Mouse (Mus musculus): ENCODE data around the gene Tgm2.

Tgm2 gene

DNA sequence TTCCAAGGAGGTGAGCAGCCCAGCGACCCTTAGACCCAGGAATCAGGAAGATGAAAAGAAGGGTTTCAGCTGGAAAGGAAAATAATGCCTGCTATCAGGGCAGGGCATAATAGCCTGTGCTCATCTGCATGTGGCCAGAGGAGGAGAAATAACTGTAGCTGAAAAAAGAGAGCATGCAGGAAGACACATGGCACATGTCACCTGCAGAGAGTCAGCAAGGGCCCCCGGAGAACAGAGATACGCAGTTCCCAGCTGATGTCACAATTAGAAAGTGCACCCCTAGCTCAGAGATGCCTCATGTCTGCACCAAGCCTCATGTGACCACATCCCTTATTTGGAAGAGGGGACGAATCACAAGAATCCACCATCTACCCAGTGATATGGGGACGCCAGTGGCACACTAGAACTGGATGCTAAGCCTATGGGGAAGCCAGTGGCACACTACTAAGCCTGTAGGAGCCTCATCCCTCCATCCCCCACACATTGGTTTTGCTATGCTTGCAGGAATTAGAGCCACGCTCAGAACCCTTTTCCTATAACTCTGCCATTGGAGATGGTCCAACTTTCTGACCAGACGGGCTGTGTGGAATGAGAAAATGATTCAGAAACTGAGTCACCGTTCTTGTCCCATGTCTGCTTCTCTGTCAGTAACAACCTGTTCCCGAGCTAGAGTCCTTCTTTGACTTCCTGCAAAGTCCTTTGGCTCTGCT is 21.4 kb upstream of the Tgm2 start:
- no peak for DNase-seq (ENCODE audit: low spot score)

DNA sequence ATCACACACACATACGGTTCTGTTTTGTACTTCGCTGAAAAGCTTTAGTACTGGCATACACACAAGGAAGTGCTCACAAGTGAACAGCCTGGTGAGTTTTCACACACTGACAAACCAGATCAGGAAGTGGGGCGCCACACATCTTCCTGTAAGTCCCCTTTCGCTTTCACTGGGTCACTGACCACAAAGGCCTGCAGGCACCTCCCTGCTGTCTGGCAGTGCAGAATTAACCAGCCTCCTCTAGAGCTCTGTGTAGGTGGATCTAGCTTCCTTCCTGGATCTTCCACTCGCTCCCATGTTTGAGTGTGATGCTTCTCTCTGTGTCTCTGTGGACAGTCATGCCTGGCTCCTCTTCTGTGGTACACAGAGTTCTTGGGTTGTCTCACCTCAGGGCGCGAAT is 20.4 kb upstream of the Tgm2 start:
- peak; percentile 85 for DNase-seq (ENCODE audit: low spot score)

GRCm38 (mm10) chr2:158165776-158166175 is 19.5 kb upstream of the Tgm2 start:
- no peak for DNase-seq (ENCODE audit: low spot score)

DNA sequence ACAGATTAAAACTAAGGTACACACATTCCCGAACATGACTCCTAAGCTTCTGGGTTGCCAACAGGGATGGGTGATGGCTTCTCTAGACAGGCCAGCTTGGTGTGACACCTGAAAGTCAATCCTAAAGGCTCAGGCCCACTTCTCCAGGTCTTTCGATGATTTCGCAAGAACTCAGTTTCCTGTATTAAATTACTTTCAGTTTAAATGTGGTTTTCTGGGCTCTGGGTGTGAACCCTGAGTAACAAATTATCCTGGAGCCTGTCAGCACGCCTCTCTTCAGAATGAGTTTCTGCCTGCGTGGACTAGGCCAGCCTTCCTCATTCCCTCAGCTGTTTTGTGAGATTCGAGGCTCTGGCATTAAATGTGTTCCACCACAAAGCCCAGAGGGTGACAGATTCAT is 16.8 kb upstream of the Tgm2 start:
- no peak for DNase-seq (ENCODE audit: low spot score)

DNA sequence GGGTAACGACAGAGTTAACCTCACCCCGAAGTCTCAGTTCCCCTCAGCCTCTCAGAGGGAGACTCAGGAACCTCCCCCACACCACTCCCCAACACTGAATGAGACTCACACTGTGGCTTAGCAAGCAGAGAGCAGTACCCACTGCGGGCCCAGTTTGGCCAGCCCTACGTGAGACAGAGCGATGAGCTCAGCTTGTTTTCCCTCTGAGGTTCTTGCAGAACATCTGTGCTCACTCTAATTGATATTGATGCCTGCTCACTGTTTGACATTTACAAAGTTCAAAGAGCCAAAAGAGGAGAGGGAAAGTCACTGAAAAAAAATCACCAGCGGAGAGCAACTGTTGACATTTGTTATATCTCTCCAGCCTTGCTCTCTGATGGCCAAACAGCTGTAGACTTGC is 15.5 kb upstream of the Tgm2 start:
- DNase-seq (ENCODE audit: low spot score): no peak

- peak; percentile 68 for DNase-seq (ENCODE audit: low spot score)
Observed at GRCm38 (mm10) chr2:158159376-158160235, 13.4 kb upstream of the Tgm2 start.

DNA sequence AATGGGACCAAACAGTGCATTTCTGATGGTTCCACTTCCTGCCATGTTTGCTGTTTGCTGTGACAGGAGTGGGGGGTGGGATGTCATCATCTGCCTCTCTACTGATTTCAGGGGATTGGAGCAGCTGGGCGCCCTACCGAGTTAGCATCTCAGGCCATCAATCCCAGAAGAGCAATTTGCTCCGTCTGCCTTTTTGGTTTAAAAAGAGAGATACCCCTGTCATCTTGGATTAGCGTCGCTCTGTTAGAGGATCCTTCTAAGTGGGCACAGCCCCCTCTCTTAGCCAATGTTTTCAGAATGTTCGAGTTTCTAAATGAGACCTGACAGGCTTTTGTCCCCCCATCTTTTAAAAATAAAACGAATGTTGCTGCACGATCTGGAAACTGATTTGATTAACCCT is 11.4 kb upstream of the Tgm2 start:
- no peak for DNase-seq (ENCODE audit: low spot score)

- DNase-seq (ENCODE audit: low spot score): no peak
Observed at GRCm38 (mm10) chr2:158156487-158156886, 10.3 kb upstream of the Tgm2 start.

GRCm38 (mm10) chr2:158155615-158156014 is 9.4 kb upstream of the Tgm2 start:
- no peak for DNase-seq (ENCODE audit: low spot score)

GRCm38 (mm10) chr2:158155101-158155500 is 8.9 kb upstream of the Tgm2 start:
- DNase-seq (ENCODE audit: low spot score): no peak

DNA sequence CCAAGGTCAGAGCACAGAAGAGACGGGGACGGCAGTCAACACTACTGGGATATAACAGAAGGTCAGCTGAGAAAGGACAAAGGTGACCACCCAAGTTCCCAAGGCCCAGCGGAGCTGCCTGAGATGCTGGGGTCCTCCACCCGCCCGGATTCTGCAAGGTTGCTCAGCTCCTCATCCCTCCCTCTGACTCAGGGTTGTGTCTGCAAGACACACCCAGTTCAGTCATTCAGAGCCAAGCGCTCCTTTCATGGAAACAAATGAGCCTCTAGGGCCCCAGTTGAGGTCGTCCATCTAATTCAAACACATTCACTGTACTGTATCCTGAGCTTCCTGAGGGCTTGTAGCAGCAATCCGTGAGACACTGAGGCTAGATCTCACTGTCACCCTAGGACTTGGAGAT is 8.4 kb upstream of the Tgm2 start:
- no peak for DNase-seq (ENCODE audit: low spot score)

GRCm38 (mm10) chr2:158153728-158154343 is 7.6 kb upstream of the Tgm2 start:
- peak; percentile 28 for DNase-seq (ENCODE audit: low spot score)

DNA sequence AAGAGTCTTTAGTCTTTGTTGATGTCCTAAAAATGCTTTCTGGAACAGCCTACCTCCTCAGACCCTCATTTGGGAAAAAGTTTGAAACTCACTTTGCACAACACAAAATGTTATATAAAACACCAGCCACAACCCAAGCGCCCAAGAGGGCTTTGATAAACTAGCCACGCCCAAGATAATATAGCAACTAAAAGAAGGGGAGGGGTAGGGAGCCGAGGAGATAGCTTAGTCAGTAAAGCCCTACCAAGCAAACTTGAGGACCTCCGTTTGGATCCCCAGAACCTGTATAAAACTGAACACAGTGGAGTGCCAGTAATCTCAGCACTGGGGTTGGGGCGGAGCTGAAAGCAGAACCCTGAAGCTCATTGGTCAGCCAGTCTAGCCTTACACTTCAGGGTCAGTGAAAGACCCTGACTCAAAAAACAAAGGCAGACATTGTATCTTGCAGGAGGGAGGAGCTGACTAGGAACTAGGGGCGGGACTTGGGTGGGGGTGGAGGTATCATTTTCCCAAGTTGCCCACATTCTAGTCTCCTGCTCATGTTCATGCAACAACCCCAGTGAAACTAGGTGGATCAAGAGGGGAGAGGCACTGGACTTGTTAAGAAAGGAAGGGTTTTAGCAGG is 6.6 kb upstream of the Tgm2 start:
- DNase-seq (ENCODE audit: low spot score): no peak

GRCm38 (mm10) chr2:158151077-158151476 is 4.8 kb upstream of the Tgm2 start:
- no peak for DNase-seq (ENCODE audit: low spot score)

DNA sequence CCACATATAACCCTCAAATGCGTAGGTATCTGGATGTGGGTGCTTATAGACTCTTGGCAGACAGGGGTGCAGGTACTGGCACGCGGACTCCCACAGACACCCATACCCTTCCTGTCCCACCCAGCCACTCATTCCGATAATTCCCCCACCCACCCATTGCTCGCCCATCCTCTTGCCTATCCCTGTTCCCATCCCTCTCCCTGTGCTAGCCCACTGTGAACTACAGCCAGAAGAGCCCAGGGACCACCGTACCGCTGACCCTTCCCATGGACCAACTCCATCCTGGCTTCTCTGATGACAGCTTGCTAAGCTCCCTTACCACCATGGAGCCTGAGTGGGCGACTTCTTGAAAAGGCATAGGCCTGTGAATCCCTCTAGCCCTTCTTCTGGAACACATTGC is 735 bp upstream of the Tgm2 start:
- no peak for DNase-seq (ENCODE audit: low spot score)

- no peak for DNase-seq (ENCODE audit: low spot score)
Observed at GRCm38 (mm10) chr2:158145528-158146065, 639 bp downstream of the Tgm2 start.

GRCm38 (mm10) chr2:158144750-158145527 is 1.3 kb downstream of the Tgm2 start:
- no peak for DNase-seq (ENCODE audit: low spot score)

GRCm38 (mm10) chr2:158144263-158144662 is 2.0 kb downstream of the Tgm2 start:
- DNase-seq (ENCODE audit: low spot score): no peak

- DNase-seq (ENCODE audit: low spot score): no peak
Observed at GRCm38 (mm10) chr2:158143816-158144215, 2.4 kb downstream of the Tgm2 start.

DNA sequence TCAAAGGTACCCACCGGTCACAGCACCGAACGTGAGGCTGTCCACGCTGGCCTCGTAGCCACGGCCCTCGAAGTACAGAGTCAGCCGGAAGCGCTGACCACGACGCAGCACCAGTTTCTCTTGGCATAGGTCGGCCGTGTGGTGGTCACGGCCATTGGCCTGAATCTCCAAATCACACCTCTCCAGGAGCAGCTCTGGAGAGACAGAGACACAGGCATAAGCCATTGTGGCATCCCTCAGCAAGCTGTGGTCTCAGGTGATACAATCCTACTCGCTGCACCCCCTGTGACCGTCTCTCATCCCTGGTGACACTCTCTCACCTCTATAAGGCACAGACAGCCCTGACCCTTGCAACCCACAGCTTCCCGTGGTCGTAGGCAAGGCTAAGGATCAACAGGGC is 3.3 kb downstream of the Tgm2 start:
- DNase-seq (ENCODE audit: low spot score): no peak

DNA sequence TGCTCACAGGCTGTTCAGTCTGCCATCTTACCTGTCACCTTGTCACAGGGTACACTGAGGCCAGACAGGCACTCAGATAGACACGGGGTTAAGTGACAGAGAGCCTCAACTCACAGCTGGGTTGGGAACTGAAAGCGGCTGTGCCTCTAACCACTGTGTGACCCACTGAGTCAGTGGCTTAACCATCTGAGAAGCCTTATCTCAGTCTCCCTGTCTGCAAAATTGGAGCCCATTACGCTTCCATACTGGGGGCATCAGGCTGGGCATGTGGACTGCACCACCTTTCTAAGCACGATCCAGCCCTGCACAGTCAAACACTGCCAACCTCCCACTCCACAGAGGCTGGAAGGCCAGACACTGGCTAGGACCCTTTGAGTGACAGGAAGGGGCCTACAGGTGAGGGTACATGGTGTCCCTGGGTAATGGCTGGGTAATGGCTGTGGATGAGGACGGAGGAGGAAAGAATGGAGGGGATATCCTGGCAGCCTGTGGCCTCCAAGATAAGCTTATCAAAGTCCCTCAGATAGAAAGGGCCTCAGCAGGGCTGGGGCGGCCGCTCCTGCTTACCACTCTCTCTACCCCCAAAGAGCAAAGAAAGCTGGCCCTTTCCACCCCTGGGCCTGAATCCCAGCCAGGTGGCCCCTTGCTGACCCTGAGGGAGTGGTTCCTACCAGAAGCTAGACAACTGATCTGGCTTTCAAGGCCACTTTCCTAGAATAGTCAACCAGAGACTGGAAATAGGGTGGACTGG is 4.4 kb downstream of the Tgm2 start:
- peak; percentile 46 for DNase-seq (ENCODE audit: low spot score)

All from lung, postnatal 25 days (tissue).